Mouse (Mus musculus) heart, embryonic 10.5 days (tissue): ENCODE data around the gene Ube2n. TPM values are rescaled to one million over a fixed set of nuclear protein-coding genes. Genes with fewer than 3 reads are reported as not detected.

Source experiments
- DNase-seq: peaks from one replicate; pipeline ENCODE4 v3.0.0-alpha.2; 2017; ENCODE audit warnings: low spot score
- H3K27ac ChIP-seq: fragments of 300-500 bp; sonication (generic); 2 replicates; pipeline ENCODE4 v1.5.1; 2016; ENCODE audit warnings: mild to moderate bottlenecking
- H3K27me3 ChIP-seq: fragments of 300-500 bp; sonication (generic); 2 replicates; pipeline ENCODE4 v1.6.1; 2016; ENCODE audit warnings: mild to moderate bottlenecking; ENCODE audit not compliant: poor library complexity, insufficient read depth, severe bottlenecking
- H3K36me3 ChIP-seq: fragments of 300-500 bp; sonication (generic); 2 replicates; pipeline ENCODE4 v1.6.1; 2016; ENCODE audit warnings: mild to moderate bottlenecking, moderate library complexity
- H3K4me1 ChIP-seq: fragments of 300-500 bp; sonication (generic); 2 replicates; pipeline ENCODE4 v1.6.1; 2016; ENCODE audit warnings: mild to moderate bottlenecking
- H3K4me3 ChIP-seq: fragments of 300-500 bp; sonication (generic); 2 replicates; pipeline ENCODE4 v1.5.1; 2016; ENCODE audit warnings: mild to moderate bottlenecking, moderate library complexity
- H3K9me3 ChIP-seq: fragments of 300-500 bp; sonication (generic); 2 replicates; pipeline ENCODE4 v1.6.1; 2016; ENCODE audit warnings: mild to moderate bottlenecking, moderate library complexity
- WGBS: fragments of 180-500 bp; shearing (Covaris S2); methylation state at CpG from one replicate; pipeline ENCODE4 v1.1.7; 2016; 5-methylcytosine and 5-hydroxymethylcytosine counted together
- polyA plus RNA-seq: library from polyadenylated mRNA; unstranded; fragments of >200 nt; fragmentation: Nextera tagmentation; extraction: Ambion mirVana; gene quantifications from 2 replicates; pipeline ENCODE4 v1.2.1, GENCODE M21; 2016

The Ube2n gene
- polyA plus RNA-seq, 1 experiment from 2014 or later, result 389 TPM

DNA sequence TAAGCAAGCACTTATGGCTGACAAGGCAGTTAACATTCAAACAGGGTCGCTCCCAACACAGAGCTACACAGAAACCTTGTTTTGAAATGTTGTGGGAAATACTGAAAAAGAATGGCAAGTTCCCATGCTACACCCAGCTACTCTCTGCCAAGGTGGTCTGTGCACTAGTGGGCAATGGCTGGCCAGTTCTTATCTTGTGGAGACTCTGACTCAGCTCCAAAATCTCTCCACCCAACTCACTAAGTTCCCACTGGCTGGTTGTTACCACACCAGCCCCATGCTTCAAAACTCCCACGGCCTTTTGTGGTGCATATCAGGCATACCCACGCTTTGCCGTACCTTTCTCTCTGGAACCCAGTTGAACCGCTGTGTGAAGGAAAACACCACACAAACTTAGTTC lies 18.0 kb downstream of the Ube2n start:
- Histone ChIP-seq H3K4me3 (no peak overlapping the region), H3K4me1 (peaks cover 31% of the 10 kb centered on the region), H3K36me3 (no peaks in the 10 kb centered on the region), H3K27ac (no peak overlapping the region), H3K9me3 (no peaks in the 10 kb centered on the region), H3K27me3 (no peaks in the 10 kb centered on the region)
- 73% methylated on average over 5 of the region's 5 CpGs for WGBS
- DNase-seq, result no peak

DNA sequence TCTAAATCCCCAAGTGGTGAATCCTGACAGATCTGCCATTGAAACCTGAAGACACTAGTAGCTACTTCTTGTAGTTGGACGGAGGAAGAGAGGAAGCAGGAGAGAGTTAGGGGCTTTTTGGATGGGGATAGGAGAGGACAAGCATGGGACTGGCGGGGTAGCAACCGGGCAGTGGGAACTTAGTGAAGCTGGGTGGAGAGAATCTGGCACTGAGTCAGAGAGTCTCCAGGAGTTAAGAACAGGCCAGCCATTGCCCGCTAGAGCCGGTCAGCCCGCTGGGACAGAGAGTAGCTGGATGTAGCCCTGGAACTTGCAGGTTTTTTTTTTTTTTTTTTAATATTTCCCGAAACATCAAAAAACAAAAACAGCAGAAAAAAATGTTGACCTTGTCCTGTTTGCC lies 18.4 kb downstream of the Ube2n start:
- H3K36me3 ChIP-seq, result no peaks in the 10 kb centered on the region
- DNase-seq, result no peak
- no peak overlapping the region for H3K4me3 ChIP-seq
- peaks cover 35% of the 10 kb centered on the region for H3K4me1 ChIP-seq
- H3K27ac ChIP-seq, result 0 out of 2 replicates have a peak overlapping the region, but pooled peaks have one; percentile 10
- WGBS, result 87% methylated on average over 7 of the region's 7 CpGs
- H3K27me3 ChIP-seq, result no peaks in the 10 kb centered on the region
- no peaks in the 10 kb centered on the region for H3K9me3 ChIP-seq

DNA sequence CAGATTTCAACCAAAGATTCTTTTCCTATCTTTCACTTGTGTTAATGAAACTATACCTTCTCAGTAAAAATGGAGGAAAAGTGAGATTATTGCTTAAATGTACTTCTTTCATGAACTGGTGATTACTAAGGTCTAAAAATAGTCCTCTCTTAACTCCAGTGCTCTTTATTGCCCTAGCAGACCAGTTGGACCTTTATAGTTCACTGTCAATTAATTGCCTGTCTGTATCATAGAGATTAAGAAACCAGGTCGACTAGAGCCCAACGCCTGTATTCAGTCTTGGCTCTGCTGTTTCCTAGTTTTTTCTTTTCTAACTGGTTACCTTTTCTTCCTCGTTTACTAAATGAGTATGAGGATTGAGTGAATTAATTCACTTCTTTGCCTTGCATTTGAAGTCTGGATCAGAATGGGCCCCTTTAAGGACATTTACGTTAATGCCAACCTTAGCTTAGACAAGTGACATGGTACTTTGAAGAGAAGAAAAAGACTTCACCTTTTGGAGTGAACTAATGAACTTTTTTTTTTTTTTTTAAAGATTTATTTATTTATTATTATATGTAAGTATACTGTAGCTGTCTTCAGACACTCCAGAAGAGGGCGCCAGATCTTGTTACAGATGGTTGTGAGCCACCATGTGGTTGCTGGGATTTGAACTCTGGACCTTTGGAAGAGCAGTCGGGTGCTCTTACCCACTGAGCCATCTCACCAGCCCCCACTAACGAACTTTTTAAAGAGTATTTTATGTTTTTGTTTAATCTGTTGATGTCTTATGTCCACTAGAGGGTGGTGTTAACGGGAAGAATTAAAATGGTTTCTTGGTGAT lies 20.7 kb downstream of the Ube2n start:
- Histone ChIP-seq H3K4me1 (peaks cover 41% of the 10 kb centered on the region), H3K27me3 (no peaks in the 10 kb centered on the region), H3K9me3 (no peaks in the 10 kb centered on the region), H3K4me3 (no peak overlapping the region), H3K27ac (no peak overlapping the region), H3K36me3 (no peaks in the 10 kb centered on the region)
- DNase-seq, result no peak
- 84% methylated on average over 8 of the region's 8 CpGs for WGBS

DNA sequence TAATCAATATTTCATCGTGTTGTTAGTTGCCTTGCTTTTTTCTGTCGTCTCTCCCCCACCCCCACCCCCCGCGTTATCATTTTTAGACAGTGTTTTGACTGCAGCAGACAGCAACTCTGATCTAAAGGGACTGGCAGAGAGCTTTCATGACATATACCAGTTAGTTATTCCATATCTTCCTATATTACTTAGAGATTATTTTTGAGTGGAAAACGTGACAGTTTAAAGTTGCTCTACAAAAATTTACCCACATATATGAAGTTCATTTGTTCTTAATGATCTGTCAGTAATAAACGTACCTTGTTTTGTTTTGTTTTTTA lies 21.2 kb downstream of the Ube2n start:
- no peaks in the 10 kb centered on the region for H3K27me3 ChIP-seq
- no peak for DNase-seq
- H3K27ac ChIP-seq, result no peak overlapping the region
- no peaks in the 10 kb centered on the region for H3K9me3 ChIP-seq
- 69% methylated on average over 6 of the region's 6 CpGs for WGBS
- peaks cover 41% of the 10 kb centered on the region for H3K4me1 ChIP-seq
- H3K36me3 ChIP-seq, result no peaks in the 10 kb centered on the region
- no peak overlapping the region for H3K4me3 ChIP-seq

DNA sequence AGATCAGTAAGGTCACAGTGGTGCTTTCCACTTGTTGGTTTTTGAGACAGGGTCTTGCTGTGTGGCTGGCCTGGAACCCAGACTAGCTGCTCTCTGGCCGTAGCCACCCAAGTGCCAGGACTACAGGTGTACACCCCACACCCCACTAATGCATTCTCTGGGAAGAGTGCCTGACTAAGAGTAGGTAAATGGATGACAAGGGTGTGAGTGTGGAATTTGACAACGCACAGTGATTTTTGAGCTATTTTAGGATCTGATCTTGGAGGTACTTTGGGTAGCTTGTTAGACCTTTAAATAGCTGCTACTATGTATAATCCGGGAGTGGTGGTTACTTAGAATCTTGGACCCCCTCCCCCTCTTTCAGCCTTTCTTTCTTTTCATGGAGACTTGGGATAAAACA lies 24.3 kb downstream of the Ube2n start:
- peaks cover 28% of the 10 kb centered on the region for H3K4me1 ChIP-seq
- no peaks in the 10 kb centered on the region for H3K27me3 ChIP-seq
- DNase-seq, result no peak
- peak overlapping the region; percentile 31; the same call in 1 of the 2 replicates for H3K4me3 ChIP-seq
- peaks cover 8% of the 10 kb centered on the region; the same call in 1 of the 2 replicates for H3K36me3 ChIP-seq
- 56% methylated on average over 3 of the region's 3 CpGs for WGBS
- peak overlapping the region; percentile 77; the same call in 1 of the 2 replicates for H3K27ac ChIP-seq
- no peaks in the 10 kb centered on the region for H3K9me3 ChIP-seq

DNA sequence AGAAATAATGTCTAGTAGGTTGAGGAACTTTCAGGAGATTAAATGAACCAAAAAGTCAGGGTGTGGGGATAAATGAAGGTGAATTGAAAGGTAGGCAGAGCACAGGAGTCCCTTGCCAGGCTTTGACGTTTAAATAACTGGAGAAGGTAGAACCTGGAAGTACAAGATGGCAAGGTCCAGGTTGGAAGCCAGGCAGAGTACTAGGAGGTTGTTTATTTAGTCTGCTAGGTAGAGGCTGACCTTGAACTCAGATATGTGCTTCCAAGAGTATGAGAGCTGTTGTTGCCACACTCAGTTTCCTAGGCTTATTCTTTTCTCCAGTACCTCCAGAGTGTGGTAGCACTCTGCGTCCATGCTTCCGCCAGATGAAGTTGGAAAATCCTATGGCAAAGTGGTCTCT lies 24.9 kb downstream of the Ube2n start:
- no peaks in the 10 kb centered on the region for H3K27me3 ChIP-seq
- peaks cover 28% of the 10 kb centered on the region for H3K4me1 ChIP-seq
- peaks cover 14% of the 10 kb centered on the region; the same call in 1 of the 2 replicates for H3K36me3 ChIP-seq
- H3K27ac ChIP-seq, result peak overlapping the region; percentile 77
- 88% methylated on average over 3 of the region's 3 CpGs for WGBS
- no peaks in the 10 kb centered on the region for H3K9me3 ChIP-seq
- no peak overlapping the region for H3K4me3 ChIP-seq
- DNase-seq, result no peak

DNA sequence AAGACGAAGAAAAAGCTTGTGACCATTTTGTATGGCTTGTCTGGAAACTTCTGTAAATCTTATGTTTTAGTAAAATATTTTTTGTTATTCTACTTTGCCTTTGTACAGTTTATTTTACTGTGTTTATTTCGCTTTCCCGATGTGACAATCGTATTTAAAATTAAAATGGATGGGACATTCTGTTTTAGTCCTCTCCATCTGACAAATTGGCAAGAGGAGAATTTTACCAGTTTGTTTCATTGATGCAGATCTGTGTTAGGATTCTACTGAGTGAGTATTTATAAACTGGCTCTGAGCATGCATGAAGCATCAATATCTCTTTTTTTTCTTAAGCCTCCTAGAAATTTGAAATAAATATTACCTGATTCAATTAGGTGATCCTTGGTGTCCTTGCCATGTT lies 28.0 kb downstream of the Ube2n start:
- H3K27ac ChIP-seq, result no peak overlapping the region
- H3K27me3 ChIP-seq, result no peaks in the 10 kb centered on the region
- H3K9me3 ChIP-seq, result no peaks in the 10 kb centered on the region
- WGBS, result 94% methylated on average over 4 of the region's 4 CpGs
- H3K36me3 ChIP-seq, result peaks cover 34% of the 10 kb centered on the region; the same call in 1 of the 2 replicates
- no peak for DNase-seq
- peaks cover 20% of the 10 kb centered on the region for H3K4me1 ChIP-seq
- H3K4me3 ChIP-seq, result no peak overlapping the region

DNA sequence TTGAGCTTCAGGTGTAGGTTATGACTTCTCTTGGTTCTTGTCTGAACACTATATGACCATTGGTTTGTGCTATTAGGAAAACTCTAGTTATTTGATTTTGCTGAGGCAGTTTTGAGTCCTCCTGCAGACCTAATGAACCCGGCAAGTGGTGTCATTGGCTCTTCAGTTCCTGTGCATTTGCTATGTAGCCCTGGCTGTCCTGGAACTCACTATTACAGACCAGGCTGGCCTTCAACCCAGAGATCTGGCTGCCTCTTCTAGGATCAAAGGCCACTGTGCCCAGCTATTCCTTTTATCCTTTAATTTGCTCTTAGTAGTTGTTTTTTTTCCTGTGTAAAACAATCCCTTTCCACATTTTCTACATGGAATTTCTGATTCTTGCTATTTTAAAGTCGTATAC lies 28.4 kb downstream of the Ube2n start:
- H3K27me3 ChIP-seq, result no peaks in the 10 kb centered on the region
- H3K9me3 ChIP-seq, result no peaks in the 10 kb centered on the region
- H3K4me1 ChIP-seq, result peaks cover 16% of the 10 kb centered on the region
- H3K4me3 ChIP-seq, result no peak overlapping the region
- peaks cover 39% of the 10 kb centered on the region for H3K36me3 ChIP-seq
- no peak for DNase-seq
- H3K27ac ChIP-seq, result no peak overlapping the region
- 79% methylated on average over 2 of the region's 2 CpGs for WGBS

DNA sequence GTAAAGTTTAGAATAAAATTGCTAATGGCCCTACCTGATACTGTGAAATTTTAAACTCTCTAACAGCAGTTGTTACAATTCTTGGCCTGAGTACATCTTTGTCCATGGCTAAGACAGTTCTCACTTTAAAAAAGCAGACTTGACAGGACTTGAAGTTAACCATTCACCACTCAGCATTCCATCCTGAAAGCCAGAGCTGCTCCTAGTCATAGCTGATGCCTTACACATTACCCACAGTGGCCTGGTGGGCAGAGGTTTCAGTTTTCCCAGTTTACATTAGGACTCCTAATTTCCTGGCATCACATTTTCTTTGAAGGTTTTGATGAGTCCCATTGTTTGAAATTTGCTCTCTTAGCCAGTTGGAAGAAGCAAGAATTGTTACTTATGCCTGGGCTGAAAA lies 29.1 kb downstream of the Ube2n start:
- no peak for DNase-seq
- Histone ChIP-seq H3K36me3 (peaks cover 43% of the 10 kb centered on the region), H3K27ac (no peak overlapping the region)

DNA sequence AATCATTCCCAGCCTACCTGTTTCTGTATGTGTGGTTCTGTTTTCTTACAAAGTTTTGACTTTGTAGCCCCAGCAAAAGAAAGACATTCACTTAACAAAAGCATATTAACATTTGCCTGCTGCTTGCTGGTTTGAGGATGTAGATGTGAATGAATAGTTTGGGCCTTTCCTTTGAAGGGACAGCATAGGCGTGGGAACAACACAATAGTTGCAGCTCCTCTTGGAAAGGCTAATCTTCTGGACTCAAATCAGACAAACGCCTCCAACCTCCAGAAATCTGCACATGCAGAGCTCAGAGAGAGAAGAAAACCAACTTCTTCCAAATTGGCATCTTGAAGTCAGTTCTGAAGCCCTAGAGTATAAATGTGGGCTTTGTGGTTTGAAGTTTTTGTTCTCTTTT lies 29.7 kb downstream of the Ube2n start:
- WGBS, result 86% methylated on average over 2 of the region's 2 CpGs
- Histone ChIP-seq H3K4me1 (peaks cover 4% of the 10 kb centered on the region), H3K9me3 (no peaks in the 10 kb centered on the region), H3K27me3 (no peaks in the 10 kb centered on the region), H3K36me3 (peaks cover 50% of the 10 kb centered on the region), H3K27ac (no peak overlapping the region), H3K4me3 (no peak overlapping the region)
- no peak for DNase-seq

More for the DNA sequence above, 29.1 kb downstream of the Ube2n start:
- no peaks in the 10 kb centered on the region for H3K9me3 ChIP-seq
- H3K4me3 ChIP-seq, result no peak overlapping the region
- H3K4me1 ChIP-seq, result peaks cover 9% of the 10 kb centered on the region
- H3K27me3 ChIP-seq, result no peaks in the 10 kb centered on the region

DNA sequence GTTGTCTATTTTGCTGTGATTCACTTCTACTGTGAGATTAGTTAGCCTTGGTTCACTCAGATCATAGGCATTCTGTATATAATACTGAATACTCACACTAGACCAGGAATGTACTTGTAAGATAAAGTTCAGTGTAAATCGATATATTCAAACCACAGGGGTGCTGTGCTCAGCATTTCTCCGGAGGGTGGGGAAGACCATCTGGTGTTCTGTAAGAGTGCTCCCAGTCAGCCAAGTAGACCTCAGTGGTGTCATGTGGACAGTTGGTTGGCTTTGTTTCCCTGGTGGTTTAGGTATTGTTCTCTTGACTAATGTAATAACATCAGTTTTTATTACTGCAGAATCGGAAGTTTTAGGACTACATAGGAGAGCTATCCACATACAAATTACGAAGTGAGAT lies 30.1 kb downstream of the Ube2n start:
- peaks cover 54% of the 10 kb centered on the region for H3K36me3 ChIP-seq
- H3K27ac ChIP-seq, result no peak overlapping the region
- peaks cover under 1% of the 10 kb centered on the region; the same call in 1 of the 2 replicates for H3K4me1 ChIP-seq
- DNase-seq, result no peak
- no peaks in the 10 kb centered on the region for H3K9me3 ChIP-seq
- WGBS, result 85% methylated on average over 4 of the region's 4 CpGs
- no peaks in the 10 kb centered on the region for H3K27me3 ChIP-seq
- no peak overlapping the region for H3K4me3 ChIP-seq

DNA sequence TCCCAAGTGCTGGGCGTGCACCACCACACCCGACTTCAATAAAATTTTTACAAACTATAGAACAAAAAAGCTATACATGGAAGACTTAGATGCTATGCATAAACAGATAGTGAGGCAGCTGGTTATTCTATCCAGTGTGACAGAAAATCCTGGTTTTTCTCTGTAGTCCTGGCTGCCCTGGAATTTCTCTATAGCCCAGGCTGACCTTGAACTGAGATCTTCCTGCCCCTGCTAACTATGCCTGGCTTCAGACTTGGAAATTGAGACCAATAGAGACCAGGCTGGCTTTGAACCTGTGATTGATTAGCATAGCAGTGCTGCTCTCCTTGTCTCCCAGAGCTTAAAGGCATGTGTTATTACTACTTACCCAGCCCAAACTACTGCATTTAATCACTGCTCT lies 31.2 kb downstream of the Ube2n start:
- H3K4me3 ChIP-seq, result no peak overlapping the region
- peaks cover 63% of the 10 kb centered on the region for H3K36me3 ChIP-seq
- H3K27me3 ChIP-seq, result no peaks in the 10 kb centered on the region
- no peak overlapping the region for H3K27ac ChIP-seq
- H3K4me1 ChIP-seq, result no peaks in the 10 kb centered on the region
- DNase-seq, result peak; percentile 69
- no peaks in the 10 kb centered on the region for H3K9me3 ChIP-seq
- 95% methylated on average over 2 of the region's 2 CpGs for WGBS

DNA sequence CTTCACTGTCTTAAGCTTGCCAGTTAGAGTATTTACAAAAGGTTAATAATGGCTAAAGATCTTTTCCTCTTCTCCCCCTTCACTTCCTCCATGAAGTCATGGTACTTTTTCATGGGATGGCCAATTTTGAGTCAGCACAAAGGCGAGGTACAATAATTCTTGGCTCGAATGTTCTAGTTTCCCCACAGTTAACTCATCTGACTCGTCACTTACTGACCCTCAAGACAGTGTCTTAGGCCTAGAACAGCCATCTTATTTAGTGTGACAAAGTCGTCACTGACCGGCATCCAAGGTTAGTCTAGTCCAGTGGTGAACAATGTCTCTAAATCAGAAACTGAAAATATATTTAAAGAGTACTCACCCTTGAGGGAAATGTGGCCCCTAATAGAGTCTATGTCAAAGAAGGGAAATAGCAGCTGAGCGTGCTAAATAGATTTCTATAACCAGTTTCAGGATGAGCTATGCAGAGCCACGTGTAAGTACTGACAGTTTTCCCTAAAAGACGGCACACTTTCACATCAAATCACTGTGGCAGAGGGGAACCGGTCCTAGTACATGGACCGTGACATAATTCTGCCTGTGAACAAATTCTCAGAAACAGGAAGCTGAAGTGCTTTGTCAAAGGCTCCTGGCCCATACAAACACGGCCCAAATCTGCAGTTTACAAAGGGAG lies 33.3 kb downstream of the Ube2n start:
- no peak overlapping the region for H3K4me3 ChIP-seq
- H3K4me1 ChIP-seq, result 0 out of 2 replicates have a peak, but pooled peaks cover 4% of the 10 kb centered on the region
- no peaks in the 10 kb centered on the region for H3K9me3 ChIP-seq
- H3K27me3 ChIP-seq, result no peaks in the 10 kb centered on the region
- 85% methylated on average over 11 of the region's 11 CpGs for WGBS
- peaks cover 74% of the 10 kb centered on the region for H3K36me3 ChIP-seq
- H3K27ac ChIP-seq, result no peak overlapping the region
- DNase-seq, result no peak
